Mouse (Mus musculus) gastrocnemius, adult 2 months (tissue): ENCODE measurements at regions not wholly inside any gene's neighbourhood (a gene's known extent, or its start where the extent isn't known, plus 50 kb on each side); places are given as distances from the start of the nearest gene placed in this dataset.
A peak's percentile ranks its signal among the peaks of the same experiment; 100 is the strongest.

Experiments
- DNase-seq: peaks from one replicate; pipeline ENCODE4 v3.0.0; 2022
- H3K27ac ChIP-seq: fragments of 200-600 bp; 2 replicates; pipeline ENCODE4 v1.8.1; 2022; ENCODE audit warnings: mild to moderate bottlenecking
- H3K4me3 ChIP-seq: fragments of 200-600 bp; 2 replicates; pipeline ENCODE4 v1.8.1; 2022; ENCODE audit warnings: mild to moderate bottlenecking, moderate library complexity
- CTCF ChIP-seq: fragments of 200-600 bp; IDR thresholded peaks from 2 replicates; pipeline ENCODE4 v1.8.1; 2022; ENCODE audit warnings: antibody characterized with exemption, mild to moderate bottlenecking, moderate library complexity
- intact Hi-C: fragments of 180-260 bp; cut with DNase I; formaldehyde crosslinking; loops from one replicate; pipeline ENCODE4 v1.15.1; 2025

DNA sequence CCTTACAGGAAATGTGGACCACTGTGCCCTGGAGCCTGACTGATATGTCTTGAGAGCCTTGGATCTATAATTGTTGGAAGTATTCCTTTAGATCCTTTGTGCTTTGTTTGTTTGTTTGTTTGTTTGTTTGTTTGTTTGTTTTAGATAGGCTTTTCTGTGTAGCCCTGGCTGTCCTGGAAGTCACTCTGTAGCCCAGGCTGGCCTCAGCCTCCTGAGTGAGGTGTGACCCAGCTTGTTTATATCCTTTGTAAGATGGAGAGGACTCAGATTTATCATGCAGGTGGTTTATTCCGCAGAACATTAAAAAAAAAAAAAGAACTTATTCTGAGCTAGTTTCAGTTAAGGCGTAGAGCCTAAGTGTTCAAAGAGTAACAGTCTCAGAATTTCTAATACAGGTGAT lies 104.1 kb upstream of the Zfp648 start:
- no peak for DNase-seq
- no peak overlapping the region for H3K4me3 ChIP-seq
- TF ChIP-seq CTCF = no peak
- intact Hi-C loops = no loop called here
- no peak overlapping the region for H3K27ac ChIP-seq

DNA sequence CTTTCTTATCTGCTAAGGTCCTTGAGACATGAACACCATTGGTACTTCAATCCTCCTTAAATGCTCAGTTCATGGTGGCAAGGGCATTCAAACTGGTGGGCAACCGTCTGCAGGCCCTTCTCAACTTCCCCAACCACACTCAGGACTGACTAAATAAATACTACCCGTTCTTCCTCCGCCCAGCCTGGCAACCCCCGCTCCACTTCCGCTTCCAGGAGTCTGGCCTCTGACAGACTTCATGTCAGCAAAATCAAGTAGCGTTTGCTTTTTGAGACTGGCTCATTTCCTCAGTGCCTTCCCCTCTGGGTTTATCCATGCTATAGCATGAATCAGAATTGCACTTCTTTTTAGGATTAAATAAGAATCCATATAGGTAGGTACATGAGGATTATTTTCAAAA lies 103.3 kb upstream of the Zfp648 start:
- H3K4me3 ChIP-seq = no peak overlapping the region
- peak; percentile 49 for DNase-seq
- H3K27ac ChIP-seq = peak overlapping the region; percentile 12; the same call in 1 of the 2 replicates
- no peak for TF ChIP-seq CTCF
- intact Hi-C loops = no loop called here

DNA sequence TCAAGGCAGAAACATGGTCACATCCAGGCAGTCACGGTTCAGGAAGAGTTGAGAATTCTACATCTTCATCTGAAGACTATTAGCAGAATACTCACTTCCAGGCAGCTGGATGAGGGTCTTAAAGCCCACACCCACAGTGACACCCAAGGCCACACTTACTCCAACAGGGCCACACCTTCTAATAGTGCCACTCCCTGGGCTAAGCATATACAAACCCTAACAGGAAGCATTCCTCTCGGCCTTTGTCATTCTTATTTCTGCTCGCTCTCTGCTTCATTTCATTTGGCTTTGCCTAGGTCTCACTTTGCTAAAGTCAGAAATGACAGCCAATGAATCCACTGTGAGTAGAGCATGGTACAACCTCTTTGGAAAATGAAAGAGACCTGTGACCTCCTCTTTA lies 100.4 kb upstream of the Zfp648 start:
- no peak overlapping the region for H3K4me3 ChIP-seq
- intact Hi-C loops = no loop called here
- H3K27ac ChIP-seq = no peak overlapping the region
- TF ChIP-seq CTCF = no peak
- DNase-seq = no peak

DNA sequence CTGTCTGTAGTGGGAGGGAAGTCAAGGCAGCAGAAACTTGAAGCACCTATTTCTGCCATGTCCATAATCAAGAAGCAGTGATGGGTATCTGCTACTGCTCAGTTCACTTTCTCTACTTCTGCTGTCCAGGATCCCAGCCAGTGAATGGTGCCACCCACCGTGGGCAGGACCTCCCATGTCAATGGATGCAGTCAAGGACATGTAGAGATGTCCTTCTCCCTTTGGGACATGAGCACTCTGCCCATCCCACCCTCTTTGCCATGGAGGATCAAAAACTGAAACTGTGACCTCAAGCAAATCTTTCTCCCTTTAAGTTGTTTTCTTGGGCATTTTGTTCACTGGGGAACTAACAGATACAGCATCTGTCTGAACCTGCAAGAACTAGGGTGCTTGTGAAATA lies 99.6 kb upstream of the Zfp648 start:
- intact Hi-C loops = no loop called here
- H3K27ac ChIP-seq = no peak overlapping the region
- peak; percentile 30; the same call in 1 of the 2 replicates for TF ChIP-seq CTCF
- H3K4me3 ChIP-seq = no peak overlapping the region
- no peak for DNase-seq

DNA sequence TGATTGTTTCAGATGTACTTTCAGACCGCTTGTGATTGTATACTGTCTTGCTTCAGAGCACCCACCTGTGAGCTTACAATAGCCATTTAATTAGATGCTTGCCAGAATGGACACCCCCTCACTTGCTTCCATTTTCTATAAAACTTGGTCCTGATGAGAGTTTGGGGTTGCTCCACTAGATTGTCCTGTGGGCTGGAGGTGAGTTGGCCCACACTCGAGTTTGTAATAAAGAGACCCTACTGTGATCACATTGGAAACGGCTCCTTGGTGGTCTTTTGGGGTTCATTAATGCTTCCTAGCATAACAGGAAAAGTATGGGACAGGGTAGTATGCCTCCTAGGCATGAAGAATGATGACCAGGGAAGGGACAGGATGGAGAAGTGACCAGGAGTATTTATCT lies 98.8 kb upstream of the Zfp648 start:
- DNase-seq = no peak
- intact Hi-C loops = no loop called here
- Histone ChIP-seq H3K27ac (peak overlapping the region; percentile 88), H3K4me3 (no peak overlapping the region)
- no peak for TF ChIP-seq CTCF

DNA sequence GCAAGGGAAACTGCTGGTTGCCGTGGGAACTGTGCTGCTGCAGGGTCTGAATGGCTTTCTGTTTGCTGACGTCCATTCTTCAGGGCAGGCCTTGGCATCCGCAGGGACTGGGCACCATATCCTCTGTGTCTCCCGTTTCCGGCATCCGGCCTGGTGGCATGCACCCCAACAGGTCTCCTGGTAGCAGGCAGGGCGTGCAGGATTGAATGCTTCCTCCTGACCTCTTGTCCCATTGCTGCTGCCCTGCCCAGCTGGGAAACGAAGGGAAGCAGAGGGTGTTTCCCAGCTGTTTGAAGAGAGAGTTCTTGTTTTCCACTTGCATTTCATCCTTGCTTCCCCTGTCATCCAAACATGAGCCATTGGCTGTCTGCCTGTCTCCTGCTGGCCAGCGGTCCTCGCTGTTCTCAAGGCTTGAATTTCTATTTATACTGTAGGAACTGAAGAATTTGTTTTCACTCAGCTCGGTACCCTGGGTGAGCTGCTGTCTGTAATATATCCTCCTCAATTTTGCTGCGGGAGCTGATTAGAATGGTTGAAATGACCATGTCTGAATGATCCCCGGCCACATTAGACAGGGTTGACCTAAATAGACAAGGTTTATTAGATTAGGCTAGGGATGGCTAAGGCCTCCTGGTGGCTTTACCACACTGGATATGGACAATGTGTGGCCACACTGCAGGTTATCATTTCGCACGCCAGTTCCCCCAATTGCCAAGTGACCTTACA lies 98.0 kb upstream of the Zfp648 start:
- intact Hi-C loops = no loop called here
- DNase-seq = peak; percentile 93
- TF ChIP-seq CTCF = no peak
- peak overlapping the region; percentile 88 for H3K27ac ChIP-seq
- H3K4me3 ChIP-seq = peak overlapping the region; percentile 52

DNA sequence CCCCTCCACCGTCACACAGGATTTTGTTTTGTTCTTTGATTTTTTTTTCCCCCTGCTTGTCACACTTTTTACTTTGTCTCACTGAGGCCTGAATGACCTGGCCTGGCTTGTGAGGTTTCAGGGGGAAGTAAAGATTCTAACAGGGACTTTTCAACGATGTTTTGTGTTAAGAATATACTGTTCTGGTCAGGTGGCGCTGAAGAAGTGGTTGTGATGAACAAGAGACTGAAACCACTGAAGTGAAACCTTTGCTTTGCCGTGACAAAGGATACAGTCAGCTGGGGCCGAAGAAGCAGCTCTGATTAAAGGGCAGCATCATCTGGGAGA lies 97.4 kb upstream of the Zfp648 start:
- TF ChIP-seq CTCF = no peak
- DNase-seq = no peak
- Histone ChIP-seq H3K27ac (peak overlapping the region; percentile 88), H3K4me3 (peak overlapping the region; percentile 52)
- intact Hi-C loops = no loop called here

DNA sequence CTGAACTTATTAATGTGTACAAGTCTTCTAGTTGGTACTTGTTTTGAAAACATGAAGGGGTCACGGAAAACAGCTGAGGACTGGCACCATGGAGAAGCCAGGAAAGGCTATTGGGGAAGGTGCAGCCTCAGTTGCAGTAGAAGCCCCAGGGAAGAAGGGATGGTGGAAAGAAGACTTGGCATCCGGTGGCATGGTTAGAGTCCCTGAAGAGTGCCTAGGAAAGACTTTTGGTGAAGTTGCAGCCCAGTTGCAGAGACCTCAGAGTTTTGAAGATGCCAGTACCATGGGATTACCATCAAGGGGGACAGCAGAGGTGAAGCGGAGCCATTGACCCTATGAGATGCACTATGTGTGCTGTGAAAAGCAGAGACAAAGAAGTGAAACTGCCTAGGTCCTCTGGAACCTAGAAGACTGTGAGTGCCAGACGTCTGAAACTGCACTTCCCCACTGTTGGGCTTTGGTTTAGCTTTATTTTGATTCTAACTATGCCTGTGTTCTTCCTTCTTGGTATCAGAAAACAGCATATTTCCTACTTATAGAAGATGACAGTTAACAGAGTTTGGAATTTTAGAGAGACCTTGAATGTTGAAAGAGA lies 96.9 kb upstream of the Zfp648 start:
- intact Hi-C loops = no loop called here
- no peak for TF ChIP-seq CTCF
- H3K27ac ChIP-seq = peak overlapping the region; percentile 88

DNA sequence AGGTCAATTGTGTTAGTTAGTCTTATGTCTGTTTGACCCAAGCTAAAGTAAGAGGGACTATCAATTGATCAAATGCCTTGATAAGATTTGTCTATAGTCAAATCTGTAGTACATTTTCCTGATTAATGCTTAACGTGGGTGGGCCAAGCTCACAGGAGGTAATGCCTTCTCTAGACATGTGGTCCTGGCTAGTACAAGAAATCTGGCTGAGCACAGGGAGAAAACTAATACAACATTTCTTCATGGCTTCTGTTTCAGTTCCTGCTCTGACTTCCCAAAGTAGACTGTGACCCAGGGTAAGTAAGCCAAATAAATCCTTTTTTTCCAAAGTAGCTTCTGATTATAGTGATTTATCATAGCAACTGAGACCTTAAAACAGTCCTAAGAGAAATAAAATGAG lies 96.2 kb upstream of the Zfp648 start:
- TF ChIP-seq CTCF = no peak
- intact Hi-C loops = no loop called here
- DNase-seq = no peak
- no peak overlapping the region for H3K4me3 ChIP-seq
- H3K27ac ChIP-seq = peak overlapping the region; percentile 28; the same call in 1 of the 2 replicates

More for the DNA sequence above, 96.9 kb upstream of the Zfp648 start:
- DNase-seq = no peak
- H3K4me3 ChIP-seq = no peak overlapping the region

DNA sequence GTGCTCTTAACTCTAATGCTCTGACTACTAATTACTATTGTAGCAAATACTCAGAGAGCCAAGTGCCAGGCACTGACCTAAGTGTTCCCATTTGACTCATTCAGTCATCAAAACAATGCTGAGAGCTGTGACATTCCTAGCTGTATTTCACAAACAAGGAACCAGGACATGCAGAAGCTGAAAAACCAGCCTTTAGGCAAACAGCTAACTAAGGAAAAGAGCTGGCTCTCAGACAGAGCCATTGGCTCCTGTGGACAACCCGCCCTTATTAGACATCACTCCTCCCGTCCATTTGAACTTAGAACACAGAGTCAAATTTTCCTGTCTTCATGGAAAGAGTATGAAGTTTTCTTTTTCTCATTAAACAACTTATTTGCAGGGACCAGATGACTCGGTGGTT lies 88.5 kb upstream of the Zfp648 start:
- peak; percentile 40 for DNase-seq
- intact Hi-C loops = no loop called here
- no peak overlapping the region for H3K4me3 ChIP-seq
- no peak for TF ChIP-seq CTCF
- peak overlapping the region; percentile 61 for H3K27ac ChIP-seq

DNA sequence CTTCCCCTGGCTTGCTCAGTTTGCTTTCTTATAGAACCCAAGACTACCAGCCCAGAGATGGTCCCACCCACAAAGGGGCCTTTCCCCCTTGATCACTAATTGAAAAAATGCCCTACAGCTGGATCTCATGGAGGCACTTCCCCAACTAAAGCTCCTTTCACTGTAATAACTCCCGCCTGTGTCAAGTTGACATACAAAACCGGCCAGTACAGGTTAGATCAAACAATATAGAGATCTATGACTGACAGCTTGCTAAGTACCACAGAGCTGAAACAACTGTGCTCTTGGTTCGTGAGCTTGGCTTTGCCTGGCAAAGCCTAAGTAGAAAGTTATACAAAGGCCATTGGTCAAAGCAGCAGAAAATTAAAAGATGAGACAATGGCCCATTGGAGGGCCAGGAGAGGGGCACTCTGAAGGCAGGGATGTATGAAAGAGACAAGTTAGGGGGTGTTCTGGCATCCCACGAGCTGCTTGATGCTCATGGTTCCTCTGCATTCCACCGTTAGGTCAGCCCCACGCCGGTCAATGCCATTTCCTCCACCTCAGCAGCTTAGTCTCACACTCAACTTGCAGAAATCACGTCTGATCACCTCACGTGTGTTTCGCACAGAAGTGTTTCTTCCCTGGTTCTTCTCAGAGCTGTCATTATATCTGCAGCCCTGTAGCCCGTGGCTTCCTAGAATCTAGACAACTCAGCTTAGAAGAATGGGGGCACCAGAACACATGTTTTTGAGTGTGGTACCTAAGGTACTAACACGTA lies 87.5 kb upstream of the Zfp648 start:
- intact Hi-C loops = no loop called here
- no peak for TF ChIP-seq CTCF
- DNase-seq = no peak
- no peak overlapping the region for H3K4me3 ChIP-seq
- no peak overlapping the region; the same call in 1 of the 2 replicates for H3K27ac ChIP-seq

DNA sequence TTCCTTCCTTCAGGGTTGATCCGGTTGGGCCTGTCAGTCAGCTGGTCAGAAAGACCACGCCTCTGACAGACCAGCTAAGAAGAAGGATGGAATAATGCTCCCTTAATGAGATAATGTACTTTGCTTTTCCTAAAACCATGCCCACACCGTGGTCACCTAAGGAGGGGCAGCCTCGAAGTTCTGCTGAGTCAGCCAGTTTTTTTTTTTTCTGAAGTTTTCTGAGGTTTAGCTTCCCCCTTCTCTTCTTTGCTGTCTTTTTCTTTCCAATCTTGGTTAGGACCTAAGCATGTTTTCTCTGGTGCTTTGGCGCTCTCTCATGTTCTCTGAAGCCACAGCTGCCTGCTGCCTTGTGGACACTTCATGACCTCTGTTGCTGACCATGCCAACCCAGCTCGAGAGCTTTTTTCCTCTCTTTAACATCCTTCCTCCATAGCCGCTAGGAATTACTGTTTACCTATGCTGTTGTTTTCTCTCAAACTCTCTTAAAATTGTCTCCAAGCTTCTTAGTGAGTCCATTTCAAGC lies 84.7 kb upstream of the Zfp648 start:
- TF ChIP-seq CTCF = no peak
- DNase-seq = no peak
- H3K4me3 ChIP-seq = no peak overlapping the region
- peak overlapping the region; percentile 9; the same call in 1 of the 2 replicates for H3K27ac ChIP-seq
- intact Hi-C loops = no loop called here

DNA sequence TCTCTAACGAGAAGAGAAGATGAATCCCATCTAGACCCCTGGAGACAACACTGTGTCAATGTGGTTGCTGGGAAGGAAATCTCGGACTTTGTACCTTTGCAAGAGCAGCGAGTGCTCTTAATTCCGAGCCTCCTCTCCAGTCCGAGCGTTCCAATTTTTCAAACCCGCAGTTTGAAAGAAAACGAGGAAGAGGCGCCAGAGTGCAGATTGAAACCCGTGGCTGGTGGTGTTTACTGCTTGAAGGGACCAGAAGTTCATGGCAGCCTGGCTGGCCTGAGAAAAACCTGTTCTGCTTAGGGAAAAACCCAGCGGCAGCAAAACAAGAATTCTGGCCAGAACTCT lies 83.7 kb upstream of the Zfp648 start:
- DNase-seq = no peak
- TF ChIP-seq CTCF = no peak
- intact Hi-C loops = no loop called here
- H3K27ac ChIP-seq = peak overlapping the region; percentile 84
- peak overlapping the region; percentile 55 for H3K4me3 ChIP-seq
